Mouse (Mus musculus) liver, postnatal 0 days (tissue): ENCODE measurements around the gene Gm10260.

Experiments used
- CTCF ChIP-seq: sonication (generic); IDR thresholded peaks from 2 replicates; pipeline ENCODE4 v1.5.1; 2016; ENCODE audit warnings: antibody characterized with exemption, low read depth
- EP300 ChIP-seq: IDR thresholded peaks from 2 replicates; pipeline ENCODE4 v1.6.1; 2016; ENCODE audit warnings: antibody characterized with exemption, low read depth, mild to moderate bottlenecking

DNA sequence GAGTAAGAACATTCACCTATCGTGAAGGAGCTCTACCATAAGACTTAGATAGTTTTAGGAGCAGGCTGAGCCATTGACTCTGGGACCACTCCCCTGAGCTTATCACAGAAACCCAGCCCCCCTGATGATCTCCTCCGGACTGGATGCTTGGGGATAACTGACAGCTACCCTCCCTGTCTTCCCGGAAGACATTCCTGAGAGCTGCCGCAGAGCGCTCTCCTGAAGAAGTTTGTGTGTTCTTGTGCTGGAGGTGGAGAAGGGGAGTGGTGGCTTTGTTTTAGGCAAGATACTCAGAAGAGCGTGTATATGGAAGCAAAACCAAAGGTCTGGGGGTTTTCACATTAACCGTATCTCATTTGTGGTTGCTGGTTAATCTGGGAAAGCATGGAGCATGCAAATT is 21.6 kb upstream of the Gm10260 start:
- TF ChIP-seq CTCF: no peak
- TF ChIP-seq EP300: no peak
